Mouse (Mus musculus) R1 (cell line): Measurements from ENCODE around the gene Plch2.
"Not testable (repeated sequence)": the region's sequence is repeated elsewhere in the genome, so short reads cannot be mapped to it uniquely, and the experiment has no call there.

Experiments used
- DNase-seq: peaks from one replicate; pipeline ENCODE4 v3.0.0-alpha.2; 2018; ENCODE audit warnings: low read depth, low spot score

Gene Plch2

GRCm38 (mm10) chr4:155056724-155057123 lies at the start of gene Plch2:
TSS of gene Plch2 (minus strand) at chr4:155056784.
- no peak for DNase-seq

GRCm38 (mm10) chr4:155098572-155098971 lies 42.0 kb upstream of the Plch2 start:
- no peak for DNase-seq

GRCm38 (mm10) chr4:155097452-155097851 lies 40.9 kb upstream of the Plch2 start:
- no peak for DNase-seq

DNA sequence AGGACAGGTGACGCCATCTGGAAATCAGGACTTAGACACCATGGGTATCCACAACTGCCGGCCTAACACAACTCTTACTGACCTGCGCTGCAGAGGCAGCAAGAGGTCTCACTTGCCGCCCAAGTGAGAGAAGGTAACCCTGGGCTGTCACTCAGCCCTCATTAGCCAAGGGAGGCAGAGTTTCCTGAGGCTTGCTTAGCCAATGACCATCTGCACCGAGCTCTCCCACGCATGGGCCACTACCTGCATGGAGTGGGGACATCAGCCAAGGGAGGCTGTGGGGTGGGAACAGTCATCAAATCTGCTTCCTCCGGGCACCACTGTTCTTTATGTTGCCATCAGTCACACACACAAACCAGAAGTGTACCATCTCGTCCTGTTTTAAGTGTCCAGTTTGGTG lies 39.4 kb upstream of the Plch2 start:
- no peak for DNase-seq

DNA sequence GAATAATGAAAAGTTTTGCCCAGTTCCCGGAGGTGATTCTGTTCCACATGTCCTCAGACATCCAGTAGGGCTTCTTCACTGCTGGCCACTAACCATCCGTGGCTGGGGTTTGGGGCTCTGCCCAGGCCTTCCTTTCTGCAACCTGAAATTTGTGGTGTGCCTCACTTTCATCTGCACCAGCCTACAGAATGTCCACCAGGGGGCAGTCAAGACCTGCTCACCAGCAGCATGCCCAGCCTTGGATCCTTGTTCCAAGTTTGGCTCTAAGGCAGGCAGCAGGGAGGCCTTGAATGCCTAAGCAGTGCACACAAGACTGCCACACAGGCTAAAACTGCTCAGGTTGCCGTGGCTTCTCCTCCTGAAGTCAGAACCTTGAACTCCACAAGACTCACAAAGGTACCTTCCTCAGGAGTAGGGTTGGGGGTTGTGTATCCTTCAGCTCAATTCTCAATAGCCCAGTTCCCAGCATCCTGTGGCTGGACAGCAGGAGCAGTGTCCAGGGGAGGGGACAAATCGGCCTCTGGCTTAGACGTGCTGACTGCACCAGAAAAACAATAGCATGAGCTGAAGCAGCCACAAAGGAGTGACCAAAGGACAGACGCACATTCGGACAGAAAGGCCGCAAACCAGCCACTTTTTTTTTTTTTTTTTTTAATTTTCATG lies 38.8 kb upstream of the Plch2 start:
- peak; percentile 89 for DNase-seq

DNA sequence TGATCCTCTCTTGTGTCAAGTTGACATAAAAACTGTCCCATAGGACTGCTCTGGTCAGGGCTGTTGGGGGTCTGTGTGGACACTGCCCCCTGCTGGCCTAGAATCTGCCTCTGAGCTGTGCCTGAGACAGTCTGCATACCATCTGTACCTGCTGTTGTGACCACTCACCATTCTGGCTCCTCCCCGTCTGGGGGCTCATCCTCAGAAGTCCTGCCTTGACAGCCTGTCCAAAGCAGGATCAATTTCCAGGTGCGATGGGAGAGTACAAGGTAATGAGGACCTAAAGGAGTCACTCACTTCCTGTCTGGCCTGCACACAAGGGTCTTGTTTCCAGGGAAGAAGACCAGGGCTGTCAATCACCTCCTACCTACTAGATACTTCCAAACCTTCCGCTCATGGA lies 38.0 kb upstream of the Plch2 start:
- DNase-seq: peak; percentile 79

DNA sequence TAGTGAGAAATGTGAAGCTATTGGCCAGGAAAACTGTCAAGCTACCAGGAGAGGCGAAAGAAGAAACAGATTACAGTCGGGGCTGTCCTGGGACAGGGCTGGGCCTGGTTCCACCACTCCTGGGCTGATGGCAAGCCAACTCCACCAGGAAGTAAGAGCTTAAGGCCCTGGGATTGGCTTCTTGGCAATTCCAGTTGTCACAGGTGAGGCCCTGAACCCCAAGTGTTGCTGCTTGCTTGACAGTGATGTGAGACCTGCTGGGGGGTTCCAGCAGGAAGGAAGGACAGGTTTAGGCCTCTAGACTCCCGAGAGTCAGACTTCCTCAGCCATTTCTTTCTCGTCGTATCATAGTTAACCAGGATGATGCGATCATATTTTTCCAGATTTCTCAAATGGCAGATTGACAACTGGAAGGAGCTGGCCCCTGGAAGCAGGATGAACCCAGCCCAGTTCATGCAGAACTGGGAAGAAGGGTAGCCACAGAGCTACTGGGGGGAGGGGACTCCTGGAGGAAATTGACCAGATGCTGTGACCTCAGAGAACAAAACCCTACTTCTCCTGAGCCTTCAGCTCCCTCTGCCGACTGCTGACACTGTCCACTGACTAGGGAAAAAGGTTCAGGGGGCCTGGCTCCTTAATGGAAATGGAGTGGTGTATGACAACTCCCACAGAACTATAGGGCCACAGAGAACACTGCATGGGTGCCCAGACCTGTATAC lies 37.0 kb upstream of the Plch2 start:
- no peak for DNase-seq

GRCm38 (mm10) chr4:155092718-155093430 lies 36.3 kb upstream of the Plch2 start:
- no peak for DNase-seq

GRCm38 (mm10) chr4:155090688-155091449 lies 34.3 kb upstream of the Plch2 start:
- no peak for DNase-seq

DNA sequence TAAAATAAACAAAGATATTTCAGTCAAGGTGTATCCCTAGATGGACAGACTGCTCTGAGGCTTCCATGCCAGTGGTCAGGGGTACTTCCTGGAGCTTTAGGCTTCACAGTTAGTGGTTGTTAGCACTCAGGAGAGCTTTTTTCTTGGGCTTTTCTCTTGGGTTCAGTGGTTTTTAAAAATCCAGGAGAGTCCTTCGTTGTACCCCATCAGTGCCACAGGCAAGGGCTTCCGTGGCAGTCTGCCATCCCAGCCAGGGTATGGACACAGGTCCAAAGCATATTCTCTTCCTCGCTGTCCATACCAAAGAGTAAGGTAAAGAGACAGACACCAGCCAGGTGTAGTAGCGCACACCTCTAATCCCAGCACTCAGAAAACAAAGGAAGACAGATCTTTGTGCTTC lies 33.6 kb upstream of the Plch2 start:
- DNase-seq: no peak

- DNase-seq: no peak
Observed at GRCm38 (mm10) chr4:155089241-155089640, 32.7 kb upstream of the Plch2 start.

GRCm38 (mm10) chr4:155086108-155087024 lies 29.8 kb upstream of the Plch2 start, which contains the start of the genes Rer1 and Morn1:
TSS of gene Rer1 (minus strand) at chr4:155086382.
TSS of gene Morn1 (plus strand) at chr4:155086577.
- peak; percentile 99 for DNase-seq

DNA sequence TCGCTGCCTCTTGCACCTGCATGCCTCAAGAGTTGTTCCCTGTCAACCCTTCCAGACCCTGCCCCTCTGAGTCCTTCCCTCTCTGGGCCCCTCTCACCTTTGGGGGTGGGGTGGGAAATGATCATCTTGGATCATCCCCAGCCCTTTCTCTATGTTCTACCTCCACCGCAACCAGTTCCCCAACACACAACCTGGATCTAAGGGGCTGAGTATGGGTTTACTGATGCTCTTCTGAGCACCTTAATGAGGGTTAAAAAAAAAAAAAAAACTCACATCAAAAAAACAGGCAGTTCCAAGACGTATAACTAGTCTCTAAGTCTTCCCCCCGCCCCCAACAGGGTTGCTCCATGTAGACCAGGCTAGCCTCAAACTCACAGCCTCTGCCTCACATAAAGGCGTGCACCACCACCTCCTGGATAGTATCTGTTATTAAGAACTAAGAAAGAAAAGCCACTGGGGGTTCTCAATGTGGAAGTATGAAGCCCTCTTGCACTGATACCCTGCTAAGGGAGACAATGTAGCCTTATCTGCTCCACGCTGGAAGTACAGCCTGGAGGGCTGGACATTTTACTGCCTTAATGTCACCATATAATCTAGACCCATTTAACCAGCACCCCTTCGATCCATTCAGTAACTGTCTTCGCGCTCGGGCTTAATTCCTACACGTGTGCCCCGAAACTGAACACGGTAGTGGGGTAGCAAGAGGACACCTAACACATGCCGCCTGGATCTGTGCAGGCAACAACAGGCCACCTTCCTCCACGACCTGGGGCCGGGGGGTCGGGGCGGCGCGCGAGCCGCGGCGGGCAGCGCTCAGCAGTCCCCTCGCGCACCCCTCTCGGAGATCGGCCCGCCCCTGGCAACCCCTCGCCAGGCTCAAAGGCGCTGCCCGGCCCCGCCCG lies 28.9 kb upstream of the Plch2 start:
- DNase-seq: peak; percentile 39

- no peak for DNase-seq
Observed at GRCm38 (mm10) chr4:155084351-155084750, 27.8 kb upstream of the Plch2 start.

- DNase-seq: no peak
Observed at GRCm38 (mm10) chr4:155083553-155083952, 27.0 kb upstream of the Plch2 start.

DNA sequence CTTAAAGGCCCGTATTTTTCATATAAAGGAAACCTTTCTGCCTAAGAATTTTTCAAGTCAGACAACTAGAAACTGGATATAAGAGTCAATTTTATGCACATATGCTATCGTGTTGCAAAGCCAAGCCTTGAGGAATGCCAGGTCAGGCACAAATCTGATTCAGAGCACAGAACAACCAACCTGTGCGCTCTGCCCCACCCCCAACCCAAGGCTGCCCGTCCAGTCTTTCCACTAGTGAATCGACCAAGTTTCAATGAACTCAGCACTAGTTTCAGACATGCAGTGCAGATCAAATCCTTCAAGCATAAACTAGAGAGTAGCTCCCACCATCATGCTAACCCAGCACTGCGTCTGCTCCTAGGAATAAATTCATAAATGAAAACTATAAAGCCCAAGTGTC lies 23.1 kb upstream of the Plch2 start:
- DNase-seq: no peak

- not testable (repeated sequence) for DNase-seq
Observed at GRCm38 (mm10) chr4:155078808-155079207, 22.2 kb upstream of the Plch2 start.

DNA sequence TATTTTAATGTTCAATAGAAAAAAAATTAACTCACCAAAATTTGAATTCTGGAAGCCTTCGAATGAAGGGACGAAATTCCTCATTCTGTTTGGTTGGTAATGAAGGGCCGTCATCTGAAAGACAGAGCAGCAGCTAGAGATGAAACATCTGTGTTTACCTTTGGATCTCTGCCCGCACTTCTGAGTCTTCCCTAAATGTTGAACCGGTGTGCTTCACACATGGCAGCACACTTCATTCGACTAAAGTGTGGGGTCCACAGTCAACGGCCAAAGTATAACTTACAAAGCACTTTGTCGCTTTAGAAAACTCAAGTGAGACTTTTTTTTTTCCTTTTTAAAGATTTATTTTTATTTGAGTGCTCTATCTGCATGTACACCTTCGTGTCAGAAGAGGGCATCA lies 20.1 kb upstream of the Plch2 start:
- DNase-seq: no peak

DNA sequence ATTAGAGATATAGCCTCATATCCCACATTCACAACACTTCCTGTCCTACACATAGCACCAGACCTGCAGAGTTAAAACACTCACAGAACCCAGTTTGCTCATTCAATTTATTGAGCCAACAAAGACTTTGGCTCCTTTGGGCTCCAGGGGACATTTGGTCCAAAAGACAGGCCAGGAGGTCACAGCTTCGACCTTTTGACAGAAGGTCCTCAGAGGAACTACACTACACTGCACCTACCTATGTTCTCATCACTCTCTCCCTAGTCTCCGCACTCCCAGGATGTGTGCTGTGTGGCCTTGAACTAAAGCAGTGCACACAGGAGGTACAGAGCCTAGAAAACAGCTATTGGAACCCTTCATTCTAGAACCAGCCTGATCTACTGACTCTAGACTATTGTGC lies 19.2 kb upstream of the Plch2 start:
- DNase-seq: no peak

GRCm38 (mm10) chr4:155075137-155075536 lies 18.6 kb upstream of the Plch2 start:
- peak; percentile 73 for DNase-seq
